Mouse (Mus musculus): ENCODE measurements around the gene Gm10718.
"Not testable (repeated sequence)": the region's sequence is repeated elsewhere in the genome, so short reads cannot be mapped to it uniquely, and the experiment has no call there.

The Gm10718 gene

DNA sequence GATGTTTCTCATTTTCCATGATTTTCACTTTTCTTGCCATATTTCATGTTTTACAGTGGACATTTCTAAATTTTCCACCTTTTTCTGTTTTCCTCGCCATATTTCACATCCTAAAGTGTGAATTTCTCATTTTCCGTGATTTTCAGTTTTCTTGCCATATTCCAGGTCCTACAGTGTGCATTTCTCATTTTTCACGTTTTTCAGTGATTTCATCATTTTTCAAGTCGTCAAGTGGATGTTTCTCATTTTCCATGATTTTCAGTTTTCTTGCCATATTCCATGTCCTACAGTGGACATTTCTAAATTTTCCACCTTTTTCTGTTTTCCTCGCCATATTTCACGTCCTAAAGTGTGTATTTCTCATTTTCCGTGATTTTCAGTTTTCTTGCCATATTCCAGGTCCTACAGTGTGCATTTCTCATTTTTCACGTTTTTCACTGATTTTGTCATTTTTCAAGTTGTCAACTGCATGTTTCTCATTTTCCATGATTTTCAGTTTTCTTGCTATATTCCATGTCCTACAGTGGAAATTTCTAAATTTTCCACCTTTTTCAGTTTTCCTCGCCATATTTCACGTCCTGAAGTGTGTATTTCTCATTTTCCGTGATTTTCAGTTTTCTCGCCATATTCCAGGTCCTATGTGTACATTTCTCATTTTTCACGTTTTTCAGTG, at the start of gene Gm10718:
Gm10718 (plus strand) TSS at position 236 of the 673 bp plus-strand sequence.
- DNase-seq (ENCODE audit: extremely low spot score, low read depth, low spot score) = not testable (repeated sequence)

DNA sequence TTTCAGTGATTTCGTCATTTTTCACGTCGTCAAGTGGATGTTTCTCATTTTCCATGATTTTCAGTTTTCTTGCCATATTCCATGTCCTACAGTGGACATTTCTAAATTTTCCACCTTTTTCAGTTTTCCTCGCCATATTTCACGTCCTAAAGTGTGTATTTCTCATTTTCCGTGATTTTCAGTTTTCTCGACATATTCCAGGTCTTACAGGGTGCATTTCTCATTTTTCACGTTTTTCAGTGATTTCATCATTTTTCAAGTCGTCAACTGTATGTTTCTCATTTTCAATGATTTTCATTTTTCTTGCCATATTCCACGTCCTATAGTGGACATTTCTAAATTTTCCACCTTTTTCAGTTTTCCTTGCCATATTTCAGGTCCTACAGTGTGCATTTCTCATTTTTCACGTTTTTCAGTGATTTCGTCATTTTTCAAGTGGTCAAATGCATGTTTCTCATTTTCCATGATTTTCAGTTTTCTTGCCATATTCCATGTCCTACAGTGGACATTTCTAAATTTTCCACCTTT, 22.8 kb upstream of the Gm10718 start, which contains the start of gene Gm10722:
Gm10722 (plus strand) TSS at position 478 of the 528 bp plus-strand sequence.
- DNase-seq (ENCODE audit: extremely low spot score, low read depth, low spot score) = peak; percentile 97

DNA sequence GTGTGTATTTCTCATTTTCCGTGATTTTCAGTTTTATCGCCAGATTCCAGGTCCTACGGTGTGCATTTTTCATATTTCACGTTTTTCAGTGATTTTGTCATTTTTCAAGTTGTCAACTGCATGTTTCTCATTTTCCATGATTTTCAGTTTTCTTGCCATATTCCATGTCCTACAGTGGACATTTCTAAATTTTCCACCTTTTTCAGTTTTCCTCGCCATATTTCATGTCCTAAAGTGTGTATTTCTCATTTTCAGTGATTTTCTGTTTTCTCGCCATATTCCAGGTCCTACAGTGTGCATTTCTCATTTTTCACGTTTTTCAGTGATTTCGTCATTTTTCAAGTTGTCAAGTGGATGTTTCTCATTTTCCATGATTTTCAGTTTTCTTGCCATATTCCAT, 22.3 kb upstream of the Gm10718 start:
- not testable (repeated sequence) for DNase-seq (ENCODE audit: extremely low spot score, low read depth, low spot score)

DNA sequence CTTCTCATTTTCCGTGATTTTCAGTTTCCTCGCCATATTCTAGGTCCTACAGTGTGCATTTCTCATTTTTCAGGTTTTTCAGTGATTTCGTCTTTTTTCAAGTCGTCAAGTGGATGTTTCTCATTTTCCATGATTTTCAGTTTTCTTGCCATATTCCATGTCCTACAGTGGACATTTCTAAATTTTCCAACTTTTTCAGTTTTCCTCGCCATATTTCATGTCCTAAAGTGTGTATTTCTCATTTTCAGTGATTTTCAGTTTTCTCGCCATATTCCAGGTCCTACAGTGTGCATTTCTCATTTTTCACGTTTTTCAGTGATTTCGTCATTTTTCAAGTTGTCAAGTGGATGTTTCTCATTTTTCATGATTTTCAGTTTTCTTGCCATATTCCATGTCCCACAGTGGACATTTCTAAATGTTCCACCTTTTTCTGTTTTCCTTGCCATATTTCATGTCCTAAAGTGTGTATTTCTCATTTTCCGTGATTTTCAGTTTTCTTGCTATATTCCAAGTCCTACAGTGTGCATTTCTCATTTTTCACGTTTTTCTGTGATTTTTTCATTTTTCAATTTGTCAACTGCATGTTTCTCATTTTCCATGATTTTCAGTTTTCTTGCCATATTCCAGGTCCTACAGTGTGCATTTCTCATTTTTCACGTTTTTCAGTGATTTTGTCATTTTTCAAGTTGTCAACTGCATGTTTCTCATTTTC, 21.2 kb upstream of the Gm10718 start:
- DNase-seq (ENCODE audit: extremely low spot score, low read depth, low spot score) = peak; percentile 46

DNA sequence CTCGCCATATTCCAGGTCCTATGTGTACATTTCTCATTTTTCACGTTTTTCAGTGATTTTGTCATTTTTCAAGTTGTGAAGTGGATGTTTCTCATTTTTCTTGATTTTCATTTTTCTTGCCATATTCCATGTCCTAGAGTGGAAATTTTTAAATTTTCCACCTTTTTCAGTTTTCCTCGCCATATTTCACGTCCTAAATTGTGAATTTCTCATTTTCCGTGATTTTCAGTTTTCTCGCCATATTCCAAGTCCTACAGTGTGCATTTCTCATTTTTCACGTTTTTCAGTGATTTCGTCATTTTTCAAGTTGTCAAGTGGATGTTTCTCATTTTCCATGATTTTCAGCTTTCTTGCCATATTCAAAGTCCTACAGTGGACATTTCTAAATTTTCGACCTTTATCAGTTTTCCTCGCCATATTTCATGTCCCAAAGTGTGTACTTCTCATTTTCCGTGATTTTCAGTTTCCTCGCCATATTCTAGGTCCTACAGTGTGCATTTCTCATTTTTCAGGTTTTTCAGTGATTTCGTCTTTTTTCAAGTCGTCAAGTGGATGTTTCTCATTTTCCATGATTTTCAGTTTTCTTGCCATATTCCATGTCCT, 20.5 kb upstream of the Gm10718 start, which contains the start of gene Gm11168:
Gm11168 (plus strand) TSS at position 553 of the 603 bp plus-strand sequence.
- not testable (repeated sequence) for DNase-seq (ENCODE audit: extremely low spot score, low read depth, low spot score)

DNA sequence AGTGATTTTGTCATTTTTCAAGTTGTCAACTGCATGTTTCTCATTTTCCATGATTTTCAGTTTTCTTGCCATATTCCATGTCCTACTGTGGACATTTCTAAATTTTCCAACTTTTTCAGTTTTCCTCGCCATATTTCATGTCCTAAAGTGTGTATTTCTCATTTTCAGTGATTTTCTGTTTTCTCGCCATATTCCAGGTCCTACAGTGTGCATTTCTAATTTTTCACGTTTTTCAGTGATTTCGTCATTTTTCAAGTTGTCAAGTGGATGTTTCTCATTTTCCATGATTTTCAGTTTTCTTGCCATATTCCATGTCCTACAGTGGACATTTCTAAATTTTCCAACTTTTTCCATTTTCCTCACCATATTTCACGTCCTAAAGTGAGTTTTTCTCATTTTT, 17.2 kb upstream of the Gm10718 start:
- not testable (repeated sequence) for DNase-seq (ENCODE audit: extremely low spot score, low read depth, low spot score)

DNA sequence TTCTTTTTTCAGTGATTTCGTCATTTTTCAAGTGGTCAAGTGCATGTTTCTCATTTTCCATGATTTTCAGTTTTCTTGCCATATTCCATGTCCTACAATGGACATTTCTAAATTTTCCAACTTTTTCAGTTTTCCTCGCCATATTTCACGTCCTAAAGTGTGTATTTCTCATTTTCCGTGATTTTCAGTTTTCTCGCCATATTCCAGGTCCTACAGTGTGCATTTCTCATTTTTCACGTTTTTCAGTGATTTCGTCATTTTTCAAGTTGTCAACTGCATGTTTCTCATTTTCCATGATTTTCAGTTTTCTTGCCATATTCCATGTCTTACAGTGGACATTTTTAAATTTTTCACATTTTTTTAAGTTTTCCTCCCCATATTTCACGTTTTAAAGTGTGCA, 16.7 kb upstream of the Gm10718 start:
- DNase-seq (ENCODE audit: extremely low spot score, low read depth, low spot score) = not testable (repeated sequence)

DNA sequence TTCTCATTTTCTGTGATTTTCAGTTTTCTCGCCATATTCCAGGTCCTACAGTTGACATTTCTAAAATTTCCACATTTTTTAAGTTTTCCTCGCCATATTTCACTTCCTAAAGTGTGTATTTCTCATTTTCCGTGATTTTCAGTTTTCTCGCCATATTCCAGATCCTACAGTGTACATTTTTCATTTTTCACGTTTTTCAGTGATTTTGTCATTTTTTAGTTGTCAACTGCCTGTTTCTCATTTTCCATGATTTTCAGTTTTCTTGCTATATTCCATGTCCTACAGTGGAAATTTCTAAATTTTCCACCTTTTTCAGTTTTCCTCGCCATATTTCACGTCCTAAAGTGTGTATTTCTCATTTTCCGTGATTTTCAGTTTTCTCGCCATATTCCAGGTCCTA, 16.1 kb upstream of the Gm10718 start:
- peak; percentile 73 for DNase-seq (ENCODE audit: extremely low spot score, low read depth, low spot score)

DNA sequence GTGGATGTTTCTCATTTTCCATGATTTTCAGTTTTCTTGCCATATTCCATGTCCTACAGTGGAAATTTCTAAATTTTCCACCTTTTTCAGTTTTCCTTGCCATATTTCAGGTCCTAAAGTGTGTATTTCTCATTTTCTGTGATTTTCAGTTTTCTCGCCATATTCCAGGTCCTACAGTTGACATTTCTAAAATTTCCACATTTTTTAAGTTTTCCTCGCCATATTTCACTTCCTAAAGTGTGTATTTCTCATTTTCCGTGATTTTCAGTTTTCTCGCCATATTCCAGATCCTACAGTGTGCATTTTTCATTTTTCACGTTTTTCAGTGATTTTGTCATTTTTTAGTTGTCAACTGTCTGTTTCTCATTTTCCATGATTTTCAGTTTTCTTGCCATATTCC, 14.0 kb upstream of the Gm10718 start:
- DNase-seq (ENCODE audit: extremely low spot score, low read depth, low spot score) = not testable (repeated sequence)

DNA sequence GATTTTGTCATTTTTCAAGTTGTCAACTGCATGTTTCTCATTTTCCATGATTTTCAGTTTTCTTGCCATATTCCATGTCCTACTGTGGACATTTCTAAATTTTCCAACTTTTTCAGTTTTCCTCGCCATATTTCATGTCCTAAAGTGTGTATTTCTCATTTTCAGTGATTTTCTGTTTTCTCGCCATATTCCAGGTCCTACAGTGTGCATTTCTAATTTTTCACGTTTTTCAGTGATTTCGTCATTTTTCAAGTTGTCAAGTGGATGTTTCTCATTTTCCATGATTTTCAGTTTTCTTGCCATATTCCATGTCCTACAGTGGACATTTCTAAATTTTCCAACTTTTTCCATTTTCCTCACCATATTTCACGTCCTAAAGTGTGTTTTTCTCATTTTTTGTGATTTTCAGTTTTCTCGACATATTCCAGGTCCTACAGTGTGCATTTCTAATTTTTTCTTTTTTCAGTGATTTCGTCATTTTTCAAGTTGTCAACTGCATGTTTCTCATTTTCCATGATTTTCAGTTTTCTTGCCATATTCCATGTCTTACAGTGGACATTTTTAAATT, 11.2 kb upstream of the Gm10718 start:
- not testable (repeated sequence) for DNase-seq (ENCODE audit: extremely low spot score, low read depth, low spot score)

DNA sequence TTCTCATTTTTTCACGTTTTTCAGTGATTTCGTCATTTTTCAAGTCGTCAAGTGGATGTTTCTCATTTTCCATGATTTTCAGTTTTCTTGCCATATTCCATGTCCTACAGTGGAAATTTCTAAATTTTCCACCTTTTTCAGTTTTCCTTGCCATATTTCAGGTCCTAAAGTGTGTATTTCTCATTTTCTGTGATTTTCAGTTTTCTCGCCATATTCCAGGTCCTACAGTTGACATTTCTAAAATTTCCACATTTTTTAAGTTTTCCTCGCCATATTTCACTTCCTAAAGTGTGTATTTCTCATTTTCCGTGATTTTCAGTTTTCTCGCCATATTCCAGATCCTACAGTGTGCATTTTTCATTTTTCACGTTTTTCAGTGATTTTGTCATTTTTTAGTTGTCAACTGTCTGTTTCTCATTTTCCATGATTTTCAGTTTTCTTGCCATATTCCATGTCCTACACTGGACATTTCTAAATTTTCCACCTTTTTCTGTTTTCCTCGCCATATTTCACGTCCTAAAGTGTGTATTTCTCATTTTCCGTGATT, 10.5 kb upstream of the Gm10718 start, which contains the start of gene Gm10721:
Gm10721 (plus strand) TSS at position 408 of the 547 bp plus-strand sequence.
- DNase-seq (ENCODE audit: extremely low spot score, low read depth, low spot score) = not testable (repeated sequence)

DNA sequence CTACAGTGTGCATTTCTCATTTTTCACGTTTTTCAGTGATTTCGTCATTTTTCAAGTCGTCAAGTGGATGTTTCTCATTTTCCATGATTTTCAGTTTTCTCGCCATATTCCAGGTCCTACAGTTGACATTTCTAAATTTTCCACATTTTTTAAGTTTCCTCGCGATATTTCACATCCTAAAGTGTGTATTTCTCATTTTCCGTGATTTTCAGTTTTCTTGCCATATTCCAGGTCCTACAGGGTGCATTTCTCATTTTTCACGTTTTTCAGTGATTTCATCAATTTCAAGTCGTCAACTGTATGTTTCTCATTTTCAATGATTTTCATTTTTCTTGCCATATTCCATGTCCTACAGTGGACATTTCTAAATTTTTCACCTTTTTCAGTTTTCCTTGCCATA, 8.0 kb upstream of the Gm10718 start, which contains the start of gene Gm10720:
Gm10720 (plus strand) TSS at position 301 of the 400 bp plus-strand sequence.
- not testable (repeated sequence) for DNase-seq (ENCODE audit: extremely low spot score, low read depth, low spot score)

DNA sequence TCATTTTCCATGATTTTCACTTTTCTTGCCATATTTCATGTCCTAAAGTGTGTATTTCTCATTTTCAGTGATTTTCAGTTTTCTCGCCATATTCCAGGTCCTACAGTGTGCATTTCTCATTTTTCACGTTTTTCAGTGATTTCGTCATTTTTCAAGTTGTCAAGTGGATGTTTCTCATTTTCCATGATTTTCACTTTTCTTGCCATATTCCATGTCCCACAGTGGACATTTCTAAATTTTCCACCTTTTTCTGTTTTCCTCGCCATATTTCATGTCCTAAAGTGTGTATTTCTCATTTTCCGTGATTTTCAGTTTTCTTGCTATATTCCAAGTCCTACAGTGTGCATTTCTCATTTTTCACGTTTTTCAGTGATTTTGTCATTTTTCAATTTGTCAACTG, 7.5 kb upstream of the Gm10718 start:
- DNase-seq (ENCODE audit: extremely low spot score, low read depth, low spot score) = not testable (repeated sequence)

DNA sequence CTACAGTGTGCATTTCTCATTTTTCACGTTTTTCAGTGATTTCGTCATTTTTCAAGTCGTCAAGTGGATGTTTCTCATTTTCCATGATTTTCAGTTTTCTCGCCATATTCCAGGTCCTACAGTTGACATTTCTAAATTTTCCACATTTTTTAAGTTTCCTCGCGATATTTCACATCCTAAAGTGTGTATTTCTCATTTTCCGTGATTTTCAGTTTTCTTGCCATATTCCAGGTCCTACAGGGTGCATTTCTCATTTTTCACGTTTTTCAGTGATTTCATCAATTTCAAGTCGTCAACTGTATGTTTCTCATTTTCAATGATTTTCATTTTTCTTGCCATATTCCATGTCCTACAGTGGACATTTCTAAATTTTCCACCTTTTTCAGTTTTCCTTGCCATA, 6.2 kb upstream of the Gm10718 start, which contains the start of gene Gm10719:
Gm10719 (plus strand) TSS at position 301 of the 400 bp plus-strand sequence.
- not testable (repeated sequence) for DNase-seq (ENCODE audit: extremely low spot score, low read depth, low spot score)

DNA sequence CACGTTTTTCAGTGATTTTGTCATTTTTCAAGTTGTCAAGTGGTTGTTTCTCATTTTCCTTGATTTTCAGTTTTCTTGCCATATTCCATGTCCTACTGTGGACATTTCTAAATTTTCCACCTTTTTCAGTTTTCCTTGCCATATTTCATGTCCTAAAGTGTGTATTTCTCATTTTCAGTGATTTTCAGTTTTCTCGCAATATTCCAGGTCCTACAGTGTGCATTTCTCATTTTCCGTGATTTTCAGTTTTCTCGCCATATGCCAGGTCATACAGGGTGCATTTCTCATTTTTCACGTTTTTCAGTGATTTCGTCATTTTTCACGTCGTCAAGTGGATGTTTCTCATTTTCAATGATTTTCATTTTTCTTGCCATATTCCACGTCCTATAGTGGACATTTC, 4.4 kb upstream of the Gm10718 start:
- DNase-seq (ENCODE audit: extremely low spot score, low read depth, low spot score) = not testable (repeated sequence)

DNA sequence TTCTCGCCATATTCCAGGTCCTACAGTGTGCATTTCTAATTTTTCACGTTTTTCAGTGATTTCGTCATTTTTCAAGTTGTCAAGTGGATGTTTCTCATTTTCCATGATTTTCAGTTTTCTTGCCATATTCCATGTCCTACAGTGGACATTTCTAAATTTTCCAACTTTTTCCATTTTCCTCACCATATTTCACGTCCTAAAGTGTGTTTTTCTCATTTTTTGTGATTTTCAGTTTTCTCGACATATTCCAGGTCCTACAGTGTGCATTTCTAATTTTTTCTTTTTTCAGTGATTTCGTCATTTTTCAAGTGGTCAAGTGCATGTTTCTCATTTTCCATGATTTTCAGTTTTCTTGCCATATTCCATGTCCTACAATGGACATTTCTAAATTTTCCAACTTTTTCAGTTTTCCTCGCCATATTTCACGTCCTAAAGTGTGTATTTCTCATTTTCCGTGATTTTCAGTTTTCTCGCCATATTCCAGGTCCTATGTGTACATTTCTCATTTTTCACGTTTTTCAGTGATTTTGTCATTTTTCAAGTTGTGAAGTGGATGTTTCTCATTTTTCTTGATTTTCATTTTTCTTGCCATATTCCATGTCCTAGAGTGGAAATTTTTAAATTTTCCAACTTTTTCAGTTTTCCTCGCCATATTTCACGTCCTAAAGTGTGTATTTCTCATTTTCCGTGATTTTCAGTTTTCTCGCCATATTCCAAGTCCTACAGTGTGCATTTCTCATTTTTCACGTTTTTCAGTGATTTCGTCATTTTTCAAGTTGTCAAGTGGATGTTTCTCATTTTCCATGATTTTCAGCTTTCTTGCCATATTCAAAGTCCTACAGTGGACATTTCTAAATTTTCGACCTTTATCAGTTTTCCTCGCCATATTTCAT, 3.3 kb upstream of the Gm10718 start:
- not testable (repeated sequence) for DNase-seq (ENCODE audit: extremely low spot score, low read depth, low spot score)

DNA sequence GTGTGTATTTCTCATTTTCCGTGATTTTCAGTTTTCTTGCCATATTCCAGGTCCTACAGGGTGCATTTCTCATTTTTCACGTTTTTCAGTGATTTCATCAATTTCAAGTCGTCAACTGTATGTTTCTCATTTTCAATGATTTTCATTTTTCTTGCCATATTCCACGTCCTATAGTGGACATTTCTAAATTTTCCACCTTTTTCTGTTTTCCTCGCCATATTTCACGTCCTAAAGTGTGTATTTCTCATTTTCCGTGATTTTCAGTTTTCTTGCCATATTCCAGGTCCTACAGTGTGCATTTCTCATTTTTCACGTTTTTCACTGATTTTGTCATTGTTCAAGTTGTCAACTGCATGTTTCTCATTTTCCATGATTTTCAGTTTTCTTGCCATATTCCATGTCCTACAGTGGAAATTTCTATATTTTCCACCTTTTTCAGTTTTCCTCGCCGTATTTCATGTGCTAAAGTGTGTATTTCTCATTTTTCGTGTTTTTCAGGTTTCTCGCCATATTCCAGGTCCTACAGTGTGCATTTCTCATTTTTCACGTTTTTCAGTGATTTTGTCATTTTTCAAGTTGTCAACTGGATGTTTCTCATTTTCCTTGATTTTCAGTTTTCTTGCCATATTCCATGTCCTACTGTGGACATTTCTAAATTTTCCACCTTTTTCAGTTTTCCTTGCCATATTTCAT, 885 bp upstream of the Gm10718 start:
- peak; percentile 93 for DNase-seq (ENCODE audit: extremely low spot score, low read depth, low spot score)

DNA sequence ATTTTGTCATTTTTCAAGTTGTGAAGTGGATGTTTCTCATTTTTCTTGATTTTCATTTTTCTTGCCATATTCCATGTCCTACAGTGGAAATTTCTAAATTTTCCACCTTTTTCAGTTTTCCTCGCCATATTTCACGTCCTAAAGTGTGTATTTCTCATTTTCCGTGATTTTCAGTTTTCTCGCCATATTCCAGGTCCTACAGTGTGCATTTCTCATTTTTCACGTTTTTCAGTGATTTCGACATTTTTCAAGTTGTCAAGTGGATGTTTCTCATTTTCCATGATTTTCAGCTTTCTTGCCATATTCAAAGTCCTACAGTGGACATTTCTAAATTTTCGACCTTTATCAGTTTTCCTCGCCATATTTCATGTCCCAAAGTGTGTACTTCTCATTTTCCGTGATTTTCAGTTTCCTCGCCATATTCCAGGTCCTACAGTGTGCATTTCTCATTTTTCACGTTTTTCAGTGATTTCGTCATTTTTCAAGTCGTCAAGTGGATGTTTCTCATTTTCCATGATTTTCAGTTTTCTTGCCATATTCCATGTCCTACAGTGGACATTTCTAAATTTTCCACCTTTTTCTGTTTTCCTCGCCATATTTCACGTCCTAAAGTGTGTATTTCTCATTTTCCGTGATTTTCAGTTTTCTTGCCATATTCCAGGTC, 770 bp downstream of the Gm10718 start:
- not testable (repeated sequence) for DNase-seq (ENCODE audit: extremely low spot score, low read depth, low spot score)
